Mouse (Mus musculus): ENCODE data around the gene Insrr. TPM values are rescaled to one million over a fixed set of nuclear protein-coding genes. Genes with fewer than 3 reads are reported as not detected.
A peak's percentile ranks its signal among the peaks of the same experiment; 100 is the strongest.
"Not testable (repeated sequence)": the region's sequence is repeated elsewhere in the genome, so short reads cannot be mapped to it uniquely, and the experiment has no call there.

Insrr gene
- polyA plus RNA-seq, 1 experiment from 2014 or later = 0.43 TPM

DNA sequence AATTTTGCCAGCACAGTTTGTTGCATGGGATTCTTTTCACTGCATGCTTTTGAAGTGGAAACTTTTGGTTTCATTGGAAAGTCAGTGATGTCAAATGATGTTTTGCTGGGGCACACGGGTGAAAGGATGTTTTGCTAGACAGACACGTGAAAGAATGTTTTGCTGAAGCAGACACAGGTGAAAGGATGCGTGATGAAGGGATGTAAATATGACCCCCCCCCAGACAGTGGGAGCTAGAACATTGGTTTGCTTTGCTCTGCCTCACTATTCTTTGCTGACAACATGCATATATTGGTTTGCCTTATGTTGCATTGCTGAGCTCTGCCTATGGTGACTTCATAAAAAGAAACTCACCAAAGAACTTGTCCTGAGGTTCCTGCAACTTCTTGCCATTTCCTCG, 48.2 kb downstream of the Insrr start:
- H3K9me3 ChIP-seq (replicated peaks) = no peaks in the 10 kb centered on the region
- no peak for ATAC-seq
- no peak overlapping the region for H3K4me2 ChIP-seq
- H3K27ac ChIP-seq = no peak overlapping the region
- H3K4me1 ChIP-seq = no peaks in the 10 kb centered on the region
- no peaks in the 10 kb centered on the region for H3K36me3 ChIP-seq (ENCODE audit: poor library complexity, severe bottlenecking)
- no peak overlapping the region for H3K9ac ChIP-seq
- 87% methylated on average over 4 of the region's 4 CpGs for WGBS
- 0 out of 2 replicates have a peak, but pooled peaks cover 3% of the 10 kb centered on the region for H3K27me3 ChIP-seq
- H3K4me3 ChIP-seq = no peak overlapping the region

DNA sequence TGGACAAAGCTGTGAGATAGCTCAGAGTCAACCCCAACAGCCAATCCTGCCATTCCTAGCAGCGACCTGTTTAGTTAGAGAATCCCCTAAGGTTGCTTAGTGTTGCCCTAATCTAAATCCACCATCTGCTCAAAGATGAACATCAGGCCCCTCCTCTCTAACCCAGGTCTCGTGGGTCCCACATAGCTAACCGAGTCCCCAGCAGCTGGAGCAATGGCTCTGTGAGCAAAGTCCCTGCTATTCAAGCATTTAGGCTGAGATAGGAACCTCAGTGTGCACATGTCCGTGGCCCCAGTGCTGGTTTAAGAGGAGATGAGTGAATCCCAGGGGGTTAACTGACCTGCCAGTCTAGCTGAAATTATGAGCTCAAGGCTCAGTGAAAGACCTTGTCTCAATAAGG, 49.4 kb downstream of the Insrr start:
- no peak for ATAC-seq

DNA sequence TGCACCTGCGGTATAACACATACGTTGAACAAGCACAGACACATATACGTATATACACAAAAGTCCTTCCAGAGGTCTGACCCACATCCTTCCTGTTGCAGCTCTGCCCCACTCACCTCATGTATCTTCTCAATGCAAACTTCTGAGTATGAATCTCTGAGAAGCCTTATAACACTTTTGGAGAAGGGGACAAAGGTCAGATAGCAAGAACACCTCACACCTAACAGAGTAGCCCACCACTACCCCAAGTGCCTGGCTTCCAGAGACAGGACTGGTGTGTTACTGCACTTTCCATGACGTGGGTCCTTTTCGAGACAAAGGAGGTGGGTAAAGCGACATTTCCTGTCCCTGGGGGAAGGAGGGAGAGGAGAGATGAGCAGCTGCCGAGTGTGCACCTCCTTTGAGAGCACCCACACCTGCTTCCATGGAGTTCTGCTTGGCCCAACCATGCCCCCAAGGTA, 49.9 kb downstream of the Insrr start, which contains the start of gene Sh2d2a:
Sh2d2a (plus strand) TSS at position 106 of the 461 bp plus-strand sequence.
- no peak within 1 kb of the TSS for H3K4me2 ChIP-seq
- H3K4me3 ChIP-seq = no peak within 1 kb of the TSS
- H3K27ac ChIP-seq = no peak within 1 kb of the TSS
- H3K9ac ChIP-seq = no peak within 1 kb of the TSS
- 0 out of 2 replicates have a peak, but pooled peaks cover 3% of the 10 kb centered on the region for H3K27me3 ChIP-seq
- no peaks in the 10 kb centered on the region for H3K4me1 ChIP-seq
- H3K9me3 ChIP-seq (replicated peaks) = no peaks in the 10 kb centered on the region
- ATAC-seq = no peak
- 82% methylated on average over 7 of the region's 7 CpGs for WGBS
- H3K36me3 ChIP-seq (ENCODE audit: poor library complexity, severe bottlenecking) = no peaks in the 10 kb centered on the region

More for the DNA sequence above, 49.4 kb downstream of the Insrr start:
- Histone ChIP-seq H3K4me3 (no peak overlapping the region), H3K36me3 (ENCODE audit: poor library complexity, severe bottlenecking) (no peaks in the 10 kb centered on the region), H3K9ac (no peak overlapping the region), H3K4me1 (no peaks in the 10 kb centered on the region), H3K27ac (no peak overlapping the region), H3K9me3 (replicated peaks) (no peaks in the 10 kb centered on the region), H3K4me2 (no peak overlapping the region), H3K27me3 (0 out of 2 replicates have a peak, but pooled peaks cover 3% of the 10 kb centered on the region)
- 74% methylated on average over 4 of the region's 4 CpGs for WGBS

- Histone ChIP-seq H3K27ac (no peak overlapping the region), H3K4me2 (no peak overlapping the region), H3K27me3 (0 out of 2 replicates have a peak, but pooled peaks cover 3% of the 10 kb centered on the region), H3K36me3 (ENCODE audit: poor library complexity, severe bottlenecking) (no peaks in the 10 kb centered on the region), H3K9me3 (replicated peaks) (no peaks in the 10 kb centered on the region), H3K9ac (no peak overlapping the region), H3K4me3 (no peak overlapping the region), H3K4me1 (no peaks in the 10 kb centered on the region)
- 68% methylated on average over 5 of the region's 5 CpGs for WGBS
- ATAC-seq = no peak
Measured at GRCm38 (mm10) chr3:87847680-87848079, 50.9 kb downstream of the Insrr start.

DNA sequence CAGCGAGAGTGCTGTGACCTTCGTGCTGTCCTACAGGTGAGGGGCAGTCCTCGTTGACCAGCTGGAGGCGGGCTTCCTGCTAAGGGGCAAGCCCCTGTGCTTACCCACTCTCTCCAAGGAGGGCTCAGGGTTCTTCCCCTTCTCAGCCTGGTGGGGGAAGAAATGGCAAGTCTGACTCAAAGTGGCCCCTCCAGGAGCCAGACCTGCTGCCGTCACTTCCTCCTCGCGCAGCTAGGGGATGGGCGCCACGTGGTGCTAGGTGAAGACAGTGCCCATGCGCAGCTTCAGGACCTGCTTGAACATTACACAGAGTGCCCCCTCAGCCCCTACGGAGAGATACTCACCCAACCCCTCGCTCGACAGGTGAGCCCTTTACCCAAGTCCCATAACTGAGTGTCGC, 52.4 kb downstream of the Insrr start:
- no peak overlapping the region for H3K4me3 ChIP-seq
- 0 out of 2 replicates have a peak, but pooled peaks cover 2% of the 10 kb centered on the region for H3K4me1 ChIP-seq
- H3K4me2 ChIP-seq = no peak overlapping the region
- no peak for ATAC-seq
- no peaks in the 10 kb centered on the region for H3K9me3 ChIP-seq (replicated peaks)
- no peak overlapping the region for H3K9ac ChIP-seq
- WGBS = 83% methylated on average over 14 of the region's 14 CpGs
- H3K27me3 ChIP-seq = 0 out of 2 replicates have a peak, but pooled peaks cover 3% of the 10 kb centered on the region
- H3K27ac ChIP-seq = no peak overlapping the region
- H3K36me3 ChIP-seq (ENCODE audit: poor library complexity, severe bottlenecking) = no peaks in the 10 kb centered on the region

DNA sequence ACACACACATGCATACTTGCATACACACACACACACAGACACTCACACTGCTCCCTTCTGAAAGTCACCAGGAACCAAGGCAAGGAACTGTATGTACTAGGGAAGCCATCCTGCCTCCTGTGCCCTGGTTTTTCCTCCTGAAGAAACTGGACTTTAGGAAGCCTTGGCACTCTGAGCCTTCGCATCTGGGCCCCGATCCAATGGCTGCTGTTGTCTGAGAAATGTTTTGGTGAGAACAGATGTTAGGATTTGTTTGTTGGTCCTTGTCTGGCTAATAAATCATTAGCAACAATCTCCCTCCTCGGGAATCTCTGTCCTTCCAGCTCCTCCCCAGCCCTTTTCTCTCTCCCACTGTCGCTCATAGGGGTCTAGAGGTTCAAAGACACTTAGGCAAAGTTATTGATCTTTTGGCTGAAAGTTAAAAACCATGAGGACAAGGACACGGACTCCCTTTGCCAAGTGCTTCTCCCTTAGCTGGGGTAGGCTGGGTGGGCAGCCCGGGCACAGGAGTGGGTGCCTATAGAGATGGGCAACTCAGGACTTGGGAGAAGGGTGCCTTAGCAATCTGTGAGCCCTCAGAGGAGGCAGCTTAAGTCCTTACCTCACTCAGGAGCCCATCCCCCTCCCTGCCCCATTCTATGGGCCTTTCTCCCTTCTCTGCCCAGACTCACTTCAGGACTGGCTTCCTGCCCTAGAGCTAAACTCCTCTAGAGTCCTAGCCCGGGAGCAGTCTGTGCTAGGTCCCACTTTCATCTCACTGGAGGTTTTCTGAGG, 58.2 kb downstream of the Insrr start:
- H3K27me3 ChIP-seq = no peaks in the 10 kb centered on the region
- no peak overlapping the region for H3K9ac ChIP-seq
- H3K4me1 ChIP-seq = peaks cover 13% of the 10 kb centered on the region
- no peak overlapping the region for H3K4me3 ChIP-seq
- H3K9me3 ChIP-seq (replicated peaks) = no peaks in the 10 kb centered on the region
- H3K36me3 ChIP-seq (ENCODE audit: poor library complexity, severe bottlenecking) = peaks cover 41% of the 10 kb centered on the region
- ATAC-seq = no peak
- H3K4me2 ChIP-seq = no peak overlapping the region
- H3K27ac ChIP-seq = no peak overlapping the region; the same call in 1 of the 2 replicates
- 80% methylated on average over 7 of the region's 7 CpGs for WGBS

- no peaks in the 10 kb centered on the region for H3K9me3 ChIP-seq (replicated peaks)
- no peak overlapping the region for H3K4me2 ChIP-seq
- H3K4me3 ChIP-seq = no peak overlapping the region
- H3K4me1 ChIP-seq = peaks cover 13% of the 10 kb centered on the region
- H3K36me3 ChIP-seq (ENCODE audit: poor library complexity, severe bottlenecking) = peaks cover 47% of the 10 kb centered on the region
- H3K27me3 ChIP-seq = no peaks in the 10 kb centered on the region
- H3K27ac ChIP-seq = no peak overlapping the region
- no peak overlapping the region for H3K9ac ChIP-seq
- ATAC-seq = no peak
- 91% methylated on average over 8 of the region's 8 CpGs for WGBS
Measured at GRCm38 (mm10) chr3:87855936-87856335, 59.2 kb downstream of the Insrr start.

- Histone ChIP-seq H3K4me2 (no peak overlapping the region), H3K4me1 (peaks cover 13% of the 10 kb centered on the region), H3K9me3 (replicated peaks) (no peaks in the 10 kb centered on the region), H3K9ac (no peak overlapping the region), H3K4me3 (no peak overlapping the region), H3K36me3 (ENCODE audit: poor library complexity, severe bottlenecking) (peaks cover 63% of the 10 kb centered on the region), H3K27me3 (no peaks in the 10 kb centered on the region), H3K27ac (no peak overlapping the region)
- no peak for ATAC-seq
- 92% methylated on average over 8 of the region's 8 CpGs for WGBS
Measured at GRCm38 (mm10) chr3:87857666-87858065, 60.9 kb downstream of the Insrr start.

DNA sequence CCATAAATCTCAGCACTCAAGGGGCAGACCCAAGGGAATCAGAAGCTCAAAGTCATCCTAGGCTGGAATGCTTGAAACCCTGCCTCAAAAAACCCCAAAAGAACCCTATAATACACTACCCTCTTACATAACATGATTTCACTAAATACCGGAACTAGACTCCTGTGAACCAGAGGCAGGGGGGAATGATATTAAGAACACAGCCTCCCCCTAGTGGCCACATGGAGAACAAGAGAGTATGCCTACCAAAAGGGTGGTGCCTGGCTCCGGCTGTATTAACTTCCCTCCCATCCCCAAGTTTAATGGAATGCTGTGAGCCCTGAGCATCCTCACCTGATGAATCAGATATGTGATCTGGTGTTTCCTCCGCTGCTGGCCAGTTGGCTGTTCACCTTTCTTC, 63.1 kb downstream of the Insrr start:
- H3K9ac ChIP-seq = no peak overlapping the region
- H3K9me3 ChIP-seq (replicated peaks) = no peaks in the 10 kb centered on the region
- H3K36me3 ChIP-seq (ENCODE audit: poor library complexity, severe bottlenecking) = peaks cover 80% of the 10 kb centered on the region
- H3K27me3 ChIP-seq = no peaks in the 10 kb centered on the region
- no peak overlapping the region for H3K27ac ChIP-seq
- peaks cover 7% of the 10 kb centered on the region for H3K4me1 ChIP-seq
- 30% methylated on average over 3 of the region's 3 CpGs for WGBS
- H3K4me3 ChIP-seq = no peak overlapping the region
- peak; percentile 67 for ATAC-seq
- H3K4me2 ChIP-seq = no peak overlapping the region

DNA sequence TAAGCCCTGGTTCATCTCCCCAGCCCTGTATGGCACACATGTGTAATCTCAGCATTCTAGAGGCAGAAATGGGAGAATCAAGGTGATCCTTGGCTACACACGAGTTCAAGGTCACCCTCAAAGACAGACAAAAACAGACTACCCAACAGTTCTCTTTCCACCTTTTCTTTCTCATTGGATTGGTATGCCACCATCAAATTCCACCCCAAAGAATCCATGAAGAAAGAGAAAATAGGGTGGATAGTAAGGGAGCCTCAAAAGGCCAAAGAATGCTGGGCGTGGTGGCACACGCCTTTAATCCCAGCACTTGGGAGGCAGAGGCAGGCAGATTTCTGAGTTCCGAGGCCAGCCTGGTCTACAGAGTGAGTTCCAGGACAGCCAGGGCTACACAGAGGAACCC, 67.4 kb downstream of the Insrr start:
- not testable (repeated sequence) for H3K9me3 ChIP-seq (replicated peaks); H3K4me3 ChIP-seq; H3K27ac ChIP-seq; H3K4me1 ChIP-seq; H3K27me3 ChIP-seq; ATAC-seq; H3K4me2 ChIP-seq; H3K9ac ChIP-seq
- 93% methylated on average over 4 of the region's 4 CpGs for whole genome bisulfite sequencing
- H3K36me3 ChIP-seq (ENCODE audit: poor library complexity, severe bottlenecking) = peaks cover 89% of the 10 kb centered on the region
